Mouse (Mus musculus): ENCODE measurements around the gene Cept1. TPM values are rescaled to one million over a fixed set of nuclear protein-coding genes. Genes with fewer than 3 reads are reported as not detected.

The Cept1 gene
- polyA plus RNA-seq, 1 experiment from 2014 or later = 43.2 TPM

DNA sequence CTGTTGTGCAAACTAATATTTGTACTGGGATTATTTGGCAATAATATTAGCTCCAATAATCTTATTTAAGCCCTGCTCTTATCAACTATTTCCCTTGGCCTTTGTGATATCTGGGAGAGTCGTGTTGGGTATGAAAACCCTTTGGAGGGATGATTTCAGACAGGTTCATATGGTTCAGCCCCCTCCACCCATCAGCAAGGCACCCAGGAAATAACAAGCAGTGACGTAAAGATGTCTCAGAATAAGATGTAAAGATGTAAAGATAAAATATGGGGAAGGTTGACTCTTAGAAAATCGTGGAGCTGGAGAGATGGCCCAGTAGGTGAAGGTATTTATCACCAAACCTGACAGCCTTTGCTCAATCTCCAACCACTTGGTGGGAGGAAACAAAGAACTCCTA lies 85.1 kb downstream of the Cept1 start:
- H3K4me3 ChIP-seq = no peak overlapping the region
- no peak overlapping the region for H3K9ac ChIP-seq
- H3K27ac ChIP-seq (replicated peaks) = no peak overlapping the region
- H3K4me1 ChIP-seq (replicated peaks) = no peaks in the 10 kb centered on the region
- H3K4me2 ChIP-seq = no peak overlapping the region
- 66% methylated on average over 3 of the region's 3 CpGs for WGBS
- no peaks in the 10 kb centered on the region for H3K27me3 ChIP-seq
- no peaks in the 10 kb centered on the region for H3K36me3 ChIP-seq
- H3K9me3 ChIP-seq = no peaks in the 10 kb centered on the region
- ATAC-seq (ENCODE audit: low read depth) = no peak

DNA sequence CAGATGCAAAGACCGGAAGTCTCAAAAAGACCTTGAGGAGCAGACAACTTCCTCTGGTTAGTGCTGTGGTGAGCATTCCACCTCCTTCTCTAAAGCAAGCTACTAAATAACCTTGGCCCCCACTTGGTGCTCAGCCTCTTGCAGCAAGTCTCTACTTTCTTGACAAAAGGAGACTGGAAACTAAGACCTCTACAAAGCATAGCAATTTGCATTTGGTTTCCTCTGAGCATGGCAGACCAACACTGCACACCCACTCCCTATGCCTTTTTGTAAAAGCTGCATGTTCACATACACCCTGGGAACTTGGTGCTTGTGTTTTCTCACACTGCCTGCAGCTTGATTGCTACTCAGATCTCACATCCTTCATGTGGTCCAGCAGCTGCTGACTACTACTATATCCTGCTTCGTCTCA lies 85.5 kb downstream of the Cept1 start:
- ATAC-seq (ENCODE audit: low read depth) = no peak

DNA sequence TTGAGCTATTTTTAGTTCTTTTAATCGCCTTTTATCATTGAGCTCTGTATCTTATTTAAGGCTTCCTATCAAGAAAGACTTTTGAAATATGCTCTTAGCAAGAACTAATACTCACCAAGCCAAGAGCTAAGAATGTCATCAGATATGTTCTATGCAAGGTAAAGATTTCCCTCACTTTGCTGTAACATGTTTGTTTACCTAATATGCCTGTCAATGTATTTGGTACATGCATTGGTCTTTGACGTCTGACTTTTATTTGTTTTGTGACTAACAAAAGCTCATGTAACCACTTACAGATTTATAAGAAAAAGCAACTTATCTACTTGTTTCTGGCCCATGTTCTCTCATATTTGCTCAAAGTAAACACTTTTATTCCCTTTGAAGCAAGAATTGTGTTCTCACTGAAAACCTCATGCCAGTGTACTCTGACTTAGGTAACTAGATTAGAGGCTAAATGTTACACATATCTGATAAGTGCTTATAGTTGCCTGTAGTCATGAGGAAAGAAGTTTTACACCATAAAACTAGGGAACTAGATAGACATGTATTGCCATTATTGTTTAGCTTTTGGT lies 90.2 kb downstream of the Cept1 start:
- no peak for ATAC-seq (ENCODE audit: low read depth)
- H3K4me3 ChIP-seq = no peak overlapping the region

More for the DNA sequence above, 85.5 kb downstream of the Cept1 start:
- WGBS = 95% methylated on average over 2 of the region's 2 CpGs
- Histone ChIP-seq H3K9me3 (no peaks in the 10 kb centered on the region), H3K27ac (replicated peaks) (no peak overlapping the region), H3K4me2 (no peak overlapping the region), H3K4me3 (no peak overlapping the region), H3K27me3 (no peaks in the 10 kb centered on the region), H3K36me3 (no peaks in the 10 kb centered on the region), H3K9ac (no peak overlapping the region), H3K4me1 (replicated peaks) (no peaks in the 10 kb centered on the region)

DNA sequence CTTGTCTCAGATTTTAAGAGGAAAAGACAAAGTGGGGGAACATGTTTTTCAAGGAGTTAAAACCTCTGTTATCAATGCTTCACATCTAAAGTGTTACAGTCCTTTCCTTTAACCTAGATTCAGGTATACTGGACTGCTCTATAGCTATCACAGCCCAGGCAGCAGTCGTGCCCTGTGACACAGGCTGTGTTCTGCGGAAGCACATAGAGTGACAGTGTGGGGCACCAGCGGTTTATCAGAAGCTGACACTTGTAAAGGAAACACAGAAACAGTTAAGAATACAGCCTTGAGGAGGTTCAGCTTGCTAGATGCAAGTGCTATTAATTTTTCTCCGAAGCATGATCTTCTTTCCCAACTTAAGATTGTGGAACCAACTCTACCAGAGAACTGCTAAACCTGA lies 95.0 kb downstream of the Cept1 start:
- H3K4me3 ChIP-seq = no peak overlapping the region
- H3K27ac ChIP-seq (replicated peaks) = no peak overlapping the region
- 82% methylated on average over 4 of the region's 4 CpGs for WGBS
- no peaks in the 10 kb centered on the region for H3K27me3 ChIP-seq
- ATAC-seq (ENCODE audit: low read depth) = no peak
- H3K4me2 ChIP-seq = no peak overlapping the region
- no peaks in the 10 kb centered on the region for H3K9me3 ChIP-seq
- no peaks in the 10 kb centered on the region for H3K4me1 ChIP-seq (replicated peaks)
- H3K36me3 ChIP-seq = no peaks in the 10 kb centered on the region
- no peak overlapping the region for H3K9ac ChIP-seq

More for the DNA sequence above, 90.2 kb downstream of the Cept1 start:
- WGBS = 81% methylated on average over 2 of the region's 2 CpGs
- no peak overlapping the region for H3K27ac ChIP-seq (replicated peaks)
- no peak overlapping the region for H3K4me2 ChIP-seq
- no peaks in the 10 kb centered on the region for H3K27me3 ChIP-seq
- no peaks in the 10 kb centered on the region for H3K9me3 ChIP-seq
- no peak overlapping the region for H3K9ac ChIP-seq
- no peaks in the 10 kb centered on the region for H3K4me1 ChIP-seq (replicated peaks)
- H3K36me3 ChIP-seq = no peaks in the 10 kb centered on the region

Other genes starting within 250 kb of the Cept1 start
- not detected in 2 replicates for gene Chil6, start 141.6 kb downstream of the Cept1 start, polyA plus RNA-seq (2015; fragmentation: Nextera tagmentation; extraction: Ambion mirVana)
- gene Dennd2d, start 65.4 kb downstream of the Cept1 start, polyA plus RNA-seq (2015; fragmentation: Nextera tagmentation; extraction: Ambion mirVana) = 0.15 and 0.55 TPM in 2 replicates
- 69.7 and 75.3 TPM in 2 replicates for gene Dram2, start within 50 bp of the Cept1 start, polyA plus RNA-seq (2015; fragmentation: Nextera tagmentation; extraction: Ambion mirVana)
- gene Lrif1, start 137.2 kb upstream of the Cept1 start, polyA plus RNA-seq (2015; fragmentation: Nextera tagmentation; extraction: Ambion mirVana) = 16.6 and 18.3 TPM in 2 replicates
- 5.5 and 6.9 TPM in 2 replicates for gene Cd53, start 242.3 kb upstream of the Cept1 start, polyA plus RNA-seq (2015; fragmentation: Nextera tagmentation; extraction: Ambion mirVana)